Mouse (Mus musculus) hindbrain, embryonic 14.5 days (tissue): ENCODE measurements at regions not wholly inside any gene's neighbourhood (a gene's known extent, or its start where the extent isn't known, plus 50 kb on each side); places are given as distances from the start of the nearest gene placed in this dataset.

Source experiments
- ATAC-seq: fragments of 200-750 bp; cut with Nextera tagmentation; 2 replicates; pipeline ENCODE4 v1.8.0; 2017; ENCODE audit warnings: moderate number of reproducible peaks, mild to moderate bottlenecking, moderate TSS enrichment, moderate library complexity; ENCODE audit not compliant: low FRiP score
- DNase-seq: peaks from one replicate; pipeline ENCODE4 v3.0.0-alpha.2; 2015; ENCODE audit warnings: low spot score
- H3K27ac ChIP-seq: fragments of 300-500 bp; sonication (generic); 2 replicates; pipeline ENCODE4 v1.5.1; 2014; ENCODE audit warnings: mild to moderate bottlenecking, moderate library complexity
- H3K27me3 ChIP-seq: fragments of 300-500 bp; sonication (generic); 2 replicates; pipeline ENCODE4 v1.6.1; 2014; ENCODE audit warnings: mild to moderate bottlenecking, low read length, mixed read lengths; ENCODE audit not compliant: control insufficient read depth, insufficient read depth
- H3K36me3 ChIP-seq: fragments of 300-500 bp; sonication (generic); replicated peaks from 2 replicates; pipeline ENCODE4 v1.6.1; 2014; ENCODE audit not compliant: control insufficient read depth, insufficient read depth
- H3K4me1 ChIP-seq: fragments of 300-500 bp; sonication (generic); replicated peaks from 2 replicates; pipeline ENCODE4 v1.6.1; 2014; ENCODE audit warnings: antibody characterized with exemption, low read length, mixed read lengths; ENCODE audit not compliant: control insufficient read depth, insufficient read depth
- H3K4me2 ChIP-seq: fragments of 300-500 bp; sonication (generic); replicated peaks from 2 replicates; pipeline ENCODE4 v1.6.1; 2014; ENCODE audit warnings: mild to moderate bottlenecking, moderate library complexity
- H3K4me3 ChIP-seq: fragments of 300-500 bp; sonication (generic); replicated peaks from 2 replicates; pipeline ENCODE4 v1.5.1; 2014; ENCODE audit warnings: mild to moderate bottlenecking, low read length
- H3K9ac ChIP-seq: fragments of 300-500 bp; sonication (generic); 2 replicates; pipeline ENCODE4 v1.6.1; 2014
- H3K9me3 ChIP-seq: fragments of 300-500 bp; sonication (generic); 2 replicates; pipeline ENCODE4 v1.6.1; 2016; ENCODE audit warnings: low read length; ENCODE audit not compliant: control insufficient read depth
- WGBS: fragments of 180-500 bp; shearing (Covaris S2); extraction: QIAGEN DNeasy Blood & Tissue Kit; methylation state at CpG from one replicate; pipeline ENCODE4 v1.1.7; 2014; 5-methylcytosine and 5-hydroxymethylcytosine counted together

GRCm38 (mm10) chr2:128502676-128503075 is 88.3 kb upstream of the Spdye4c start:
- Histone ChIP-seq H3K4me1 (no peaks in the 10 kb centered on the region), H3K9me3 (no peaks in the 10 kb centered on the region), H3K9ac (no peak overlapping the region), H3K27ac (no peak overlapping the region), H3K36me3 (no peaks in the 10 kb centered on the region), H3K4me2 (no peak overlapping the region), H3K4me3 (no peak overlapping the region), H3K27me3 (no peaks in the 10 kb centered on the region)
- DNase-seq = no peak
- WGBS = 81% methylated on average over 4 of the region's 4 CpGs
- no peak for ATAC-seq

GRCm38 (mm10) chr2:128503136-128503935 is 87.7 kb upstream of the Spdye4c start:
- 92% methylated on average over 2 of the region's 2 CpGs for WGBS
- no peaks in the 10 kb centered on the region for H3K9me3 ChIP-seq
- H3K9ac ChIP-seq = no peak overlapping the region
- DNase-seq (no peak), ATAC-seq (no peak)
- no peak overlapping the region for H3K27ac ChIP-seq
- H3K27me3 ChIP-seq = no peaks in the 10 kb centered on the region
- H3K4me1 ChIP-seq = no peaks in the 10 kb centered on the region
- H3K4me3 ChIP-seq = no peak overlapping the region
- H3K4me2 ChIP-seq = no peak overlapping the region
- H3K36me3 ChIP-seq = no peaks in the 10 kb centered on the region

- H3K4me3 ChIP-seq = no peak overlapping the region
- H3K27me3 ChIP-seq = no peaks in the 10 kb centered on the region
- H3K9me3 ChIP-seq = no peaks in the 10 kb centered on the region
- ATAC-seq = no peak
- H3K4me1 ChIP-seq = no peaks in the 10 kb centered on the region
- no peak overlapping the region for H3K27ac ChIP-seq
- no peak overlapping the region for H3K4me2 ChIP-seq
- H3K9ac ChIP-seq = no peak overlapping the region
- DNase-seq = peak; percentile 29
- 56% methylated on average over 11 of the region's 11 CpGs for WGBS
- H3K36me3 ChIP-seq = no peaks in the 10 kb centered on the region
Measured at GRCm38 (mm10) chr2:128507591-128508243, 83.3 kb upstream of the Spdye4c start.

GRCm38 (mm10) chr2:128508244-128508605 is 82.8 kb upstream of the Spdye4c start:
- no peak overlapping the region for H3K4me3 ChIP-seq
- no peaks in the 10 kb centered on the region for H3K4me1 ChIP-seq
- no peaks in the 10 kb centered on the region for H3K9me3 ChIP-seq
- no peak overlapping the region for H3K9ac ChIP-seq
- no peak overlapping the region for H3K27ac ChIP-seq
- H3K27me3 ChIP-seq = no peaks in the 10 kb centered on the region
- no peak overlapping the region for H3K4me2 ChIP-seq
- no peak for DNase-seq
- WGBS = 78% methylated on average over 2 of the region's 2 CpGs
- no peaks in the 10 kb centered on the region for H3K36me3 ChIP-seq
- no peak for ATAC-seq

GRCm38 (mm10) chr2:128511291-128511690 is 79.7 kb upstream of the Spdye4c start:
- no peaks in the 10 kb centered on the region for H3K36me3 ChIP-seq
- WGBS = 79% methylated on average over 6 of the region's 6 CpGs
- no peak overlapping the region for H3K4me3 ChIP-seq
- H3K27me3 ChIP-seq = no peaks in the 10 kb centered on the region
- ATAC-seq = no peak
- no peak overlapping the region for H3K4me2 ChIP-seq
- DNase-seq = no peak
- no peak overlapping the region for H3K9ac ChIP-seq
- H3K9me3 ChIP-seq = no peaks in the 10 kb centered on the region
- no peaks in the 10 kb centered on the region for H3K4me1 ChIP-seq
- H3K27ac ChIP-seq = no peak overlapping the region

GRCm38 (mm10) chr2:128512852-128513251 is 78.2 kb upstream of the Spdye4c start:
- Histone ChIP-seq H3K27ac (no peak overlapping the region), H3K4me2 (no peak overlapping the region), H3K27me3 (no peaks in the 10 kb centered on the region), H3K9ac (no peak overlapping the region), H3K4me3 (no peak overlapping the region), H3K4me1 (no peaks in the 10 kb centered on the region), H3K36me3 (no peaks in the 10 kb centered on the region), H3K9me3 (no peaks in the 10 kb centered on the region)
- ATAC-seq = no peak
- no peak for DNase-seq
- WGBS = 75% methylated on average over 6 of the region's 6 CpGs

GRCm38 (mm10) chr2:128514463-128515290 is 76.3 kb upstream of the Spdye4c start:
- Histone ChIP-seq H3K9ac (no peak overlapping the region), H3K27ac (no peak overlapping the region), H3K4me1 (no peaks in the 10 kb centered on the region), H3K9me3 (no peaks in the 10 kb centered on the region), H3K36me3 (no peaks in the 10 kb centered on the region), H3K4me3 (no peak overlapping the region), H3K4me2 (no peak overlapping the region), H3K27me3 (no peaks in the 10 kb centered on the region)
- DNase-seq (no peak), ATAC-seq (no peak)
- WGBS = 88% methylated on average over 17 of the region's 17 CpGs

- Histone ChIP-seq H3K9ac (no peak overlapping the region), H3K4me2 (no peak overlapping the region), H3K27ac (no peak overlapping the region), H3K4me3 (no peak overlapping the region), H3K27me3 (no peaks in the 10 kb centered on the region), H3K4me1 (no peaks in the 10 kb centered on the region), H3K9me3 (no peaks in the 10 kb centered on the region), H3K36me3 (no peaks in the 10 kb centered on the region)
- DNase-seq = no peak
- 77% methylated on average over 5 of the region's 5 CpGs for WGBS
- no peak for ATAC-seq
Measured at GRCm38 (mm10) chr2:128515701-128516100, 75.3 kb upstream of the Spdye4c start.

GRCm38 (mm10) chr2:128516694-128517093 is 74.3 kb upstream of the Spdye4c start:
- H3K4me2 ChIP-seq = no peak overlapping the region
- no peaks in the 10 kb centered on the region for H3K27me3 ChIP-seq
- H3K4me3 ChIP-seq = no peak overlapping the region
- no peaks in the 10 kb centered on the region for H3K4me1 ChIP-seq
- H3K9ac ChIP-seq = no peak overlapping the region
- no peak for DNase-seq
- no peak overlapping the region for H3K27ac ChIP-seq
- ATAC-seq = no peak
- no peaks in the 10 kb centered on the region for H3K36me3 ChIP-seq
- no peaks in the 10 kb centered on the region for H3K9me3 ChIP-seq
- 88% methylated on average over 9 of the region's 9 CpGs for WGBS
